Mouse (Mus musculus): Measurements from ENCODE around the gene Adat1. TPM values are rescaled to one million over a fixed set of nuclear protein-coding genes. Genes with fewer than 3 reads are reported as not detected.
A peak's percentile ranks its signal among the peaks of the same experiment; 100 is the strongest.

Adat1 gene
- total and polyA plus RNA-seq, 2 experiments from 2014 or later = 4.3 to 4.5 TPM

DNA sequence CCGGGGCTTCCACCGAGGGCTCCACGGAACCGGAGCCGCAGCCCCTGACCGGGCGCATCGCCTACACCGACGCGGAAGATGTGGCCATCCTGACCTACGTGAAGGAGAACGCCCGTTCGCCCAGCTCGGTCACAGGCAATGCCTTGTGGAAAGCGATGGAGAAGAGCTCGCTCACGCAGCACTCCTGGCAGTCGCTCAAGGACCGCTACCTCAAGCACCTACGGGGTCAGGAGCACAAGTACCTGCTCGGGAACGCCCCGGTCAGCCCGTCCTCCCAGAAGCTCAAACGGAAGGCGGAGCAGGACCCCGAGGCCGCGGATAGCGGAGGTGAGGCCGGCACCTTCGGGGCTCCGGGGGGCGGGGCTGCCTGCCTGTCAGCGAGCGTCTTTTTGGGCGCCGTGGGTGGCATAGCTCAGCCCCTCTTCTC is 19.7 kb upstream of the Adat1 start:
- H3K4me1 ChIP-seq (ENCODE audit: insufficient read depth) = peaks cover 14% of the 10 kb centered on the region
- under 1% methylated on average over 40 of the region's 40 CpGs for WGBS
- H3K36me3 ChIP-seq (ENCODE audit: insufficient read depth) = peaks cover 11% of the 10 kb centered on the region; the same call in 1 of the 2 replicates
- H3K27ac ChIP-seq (ENCODE audit: low read depth, low read length) = peak overlapping the region; percentile 83
- no peaks in the 10 kb centered on the region for H3K27me3 ChIP-seq (ENCODE audit: insufficient read depth, low read length)
- DNase-seq = no peak
- H3K9me3 ChIP-seq (ENCODE audit: low read length) = no peaks in the 10 kb centered on the region
- peak overlapping the region; percentile 83 for H3K4me2 ChIP-seq (ENCODE audit: low read depth)
- H3K4me3 ChIP-seq (ENCODE audit: low read depth, low read length) = peak overlapping the region; percentile 90
- ATAC-seq = peak; percentile 10; the same call in 1 of the 2 replicates
- H3K9ac ChIP-seq = peak overlapping the region; percentile 89
- TF ChIP-seq CTCF (IDR thresholded peaks at IDR 0.05; ENCODE audit: low read depth) = no peak

GRCm38 (mm10) chr8:112010997-112011815 is 19.1 kb upstream of the Adat1 start, which contains the start of the genes Kars and Terf2ip:
Gene Kars, minus strand, starts transcription at chr8:112011323.
Gene Terf2ip, plus strand, starts transcription at chr8:112011398.
- WGBS = under 1% methylated on average over 61 of the region's 61 CpGs
- ATAC-seq = peak; percentile 96

GRCm38 (mm10) chr8:112009558-112009957 is 17.5 kb upstream of the Adat1 start:
- ATAC-seq (no peak), DNase-seq (no peak)
- Histone ChIP-seq H3K9ac (no peak overlapping the region), H3K27me3 (ENCODE audit: insufficient read depth, low read length) (no peaks in the 10 kb centered on the region), H3K36me3 (ENCODE audit: insufficient read depth) (peaks cover 15% of the 10 kb centered on the region), H3K4me2 (ENCODE audit: low read depth) (no peak overlapping the region; the same call in 1 of the 2 replicates), H3K9me3 (ENCODE audit: low read length) (no peaks in the 10 kb centered on the region), H3K27ac (ENCODE audit: low read depth, low read length) (no peak overlapping the region), H3K4me1 (ENCODE audit: insufficient read depth) (peaks cover 14% of the 10 kb centered on the region), H3K4me3 (ENCODE audit: low read depth, low read length) (no peak overlapping the region)
- TF ChIP-seq CTCF (IDR thresholded peaks at IDR 0.05; ENCODE audit: low read depth) = no peak
- 96% methylated on average over 7 of the region's 7 CpGs for WGBS

More at GRCm38 (mm10) chr8:112010997-112011815, 19.1 kb upstream of the Adat1 start, which contains the start of the genes Kars and Terf2ip:
- Histone ChIP-seq H3K27me3 (ENCODE audit: insufficient read depth, low read length) (no peaks in the 10 kb centered on the region), H3K36me3 (ENCODE audit: insufficient read depth) (peaks cover 15% of the 10 kb centered on the region), H3K27ac (ENCODE audit: low read depth, low read length) (peak within 1 kb of the TSS; percentile 83), H3K9me3 (ENCODE audit: low read length) (no peaks in the 10 kb centered on the region), H3K4me2 (ENCODE audit: low read depth) (peak within 1 kb of the TSS; percentile 83), H3K4me3 (ENCODE audit: low read depth, low read length) (peak within 1 kb of the TSS; percentile 90), H3K4me1 (ENCODE audit: insufficient read depth) (peaks cover 14% of the 10 kb centered on the region), H3K9ac (peak within 1 kb of the TSS; percentile 89)
- TF ChIP-seq CTCF (IDR thresholded peaks at IDR 0.05; ENCODE audit: low read depth) = no peak; the same call in 1 of the 2 replicates
- peak; percentile 94 for DNase-seq

- no peaks in the 10 kb centered on the region for H3K27me3 ChIP-seq (ENCODE audit: insufficient read depth, low read length)
- TF ChIP-seq CTCF (IDR thresholded peaks at IDR 0.05; ENCODE audit: low read depth) = no peak
- no peak for ATAC-seq
These were observed 15.6 kb upstream of the Adat1 start for GRCm38 (mm10) chr8:112007669-112008068.

GRCm38 (mm10) chr8:112005601-112006000 is 13.5 kb upstream of the Adat1 start:
- H3K27me3 ChIP-seq (ENCODE audit: insufficient read depth, low read length) = no peaks in the 10 kb centered on the region
- no peak overlapping the region for H3K9ac ChIP-seq
- DNase-seq = no peak
- H3K9me3 ChIP-seq (ENCODE audit: low read length) = no peaks in the 10 kb centered on the region
- TF ChIP-seq CTCF (IDR thresholded peaks at IDR 0.05; ENCODE audit: low read depth) = no peak
- no peak overlapping the region for H3K4me3 ChIP-seq (ENCODE audit: low read depth, low read length)
- H3K36me3 ChIP-seq (ENCODE audit: insufficient read depth) = peaks cover 50% of the 10 kb centered on the region
- no peak overlapping the region for H3K4me2 ChIP-seq (ENCODE audit: low read depth)
- H3K27ac ChIP-seq (ENCODE audit: low read depth, low read length) = no peak overlapping the region
- WGBS = 95% methylated on average over 6 of the region's 6 CpGs
- peaks cover 6% of the 10 kb centered on the region; the same call in 1 of the 2 replicates for H3K4me1 ChIP-seq (ENCODE audit: insufficient read depth)
- no peak for ATAC-seq

More at GRCm38 (mm10) chr8:112007669-112008068, 15.6 kb upstream of the Adat1 start:
- Histone ChIP-seq H3K36me3 (ENCODE audit: insufficient read depth) (peaks cover 29% of the 10 kb centered on the region), H3K4me3 (ENCODE audit: low read depth, low read length) (no peak overlapping the region), H3K9me3 (ENCODE audit: low read length) (no peaks in the 10 kb centered on the region), H3K4me1 (ENCODE audit: insufficient read depth) (peaks cover 7% of the 10 kb centered on the region), H3K4me2 (ENCODE audit: low read depth) (no peak overlapping the region), H3K9ac (no peak overlapping the region), H3K27ac (ENCODE audit: low read depth, low read length) (no peak overlapping the region)
- 94% methylated on average over 2 of the region's 2 CpGs for WGBS
- DNase-seq = no peak

- H3K27ac ChIP-seq (ENCODE audit: low read depth, low read length) = no peak overlapping the region
- no peak overlapping the region for H3K4me3 ChIP-seq (ENCODE audit: low read depth, low read length)
- peaks cover 58% of the 10 kb centered on the region for H3K36me3 ChIP-seq (ENCODE audit: insufficient read depth)
- H3K9me3 ChIP-seq (ENCODE audit: low read length) = no peaks in the 10 kb centered on the region
- H3K9ac ChIP-seq = no peak overlapping the region
- H3K27me3 ChIP-seq (ENCODE audit: insufficient read depth, low read length) = no peaks in the 10 kb centered on the region
- DNase-seq (no peak), ATAC-seq (no peak)
- H3K4me2 ChIP-seq (ENCODE audit: low read depth) = no peak overlapping the region
- TF ChIP-seq CTCF (IDR thresholded peaks at IDR 0.05; ENCODE audit: low read depth) = no peak
- no peaks in the 10 kb centered on the region for H3K4me1 ChIP-seq (ENCODE audit: insufficient read depth)
These were observed 12.7 kb upstream of the Adat1 start for GRCm38 (mm10) chr8:112004754-112005153.

- 0 out of 2 replicates have a peak overlapping the region, but pooled peaks have one; percentile 69 for H3K9ac ChIP-seq
- ATAC-seq = no peak
- DNase-seq = no peak
- H3K4me2 ChIP-seq (ENCODE audit: low read depth) = peak overlapping the region; percentile 70; the same call in 1 of the 2 replicates
- TF ChIP-seq CTCF (IDR thresholded peaks at IDR 0.05; ENCODE audit: low read depth) = no peak
- peaks cover 52% of the 10 kb centered on the region for H3K36me3 ChIP-seq (ENCODE audit: insufficient read depth)
- no peaks in the 10 kb centered on the region for H3K9me3 ChIP-seq (ENCODE audit: low read length)
- no peaks in the 10 kb centered on the region for H3K4me1 ChIP-seq (ENCODE audit: insufficient read depth)
- no peak overlapping the region for H3K27ac ChIP-seq (ENCODE audit: low read depth, low read length)
- no peaks in the 10 kb centered on the region for H3K27me3 ChIP-seq (ENCODE audit: insufficient read depth, low read length)
- 66% methylated on average over 3 of the region's 3 CpGs for WGBS
- 0 out of 2 replicates have a peak overlapping the region, but pooled peaks have one; percentile 57 for H3K4me3 ChIP-seq (ENCODE audit: low read depth, low read length)
These were observed 569 bp upstream of the Adat1 start for GRCm38 (mm10) chr8:111992703-111993039.
